Mouse (Mus musculus): ENCODE data around the gene Hsp90ab1. TPM values are rescaled to one million over a fixed set of nuclear protein-coding genes. Genes with fewer than 3 reads are reported as not detected.

Gene Hsp90ab1
- polyA plus RNA-seq, 1 experiment from 2014 or later, result 1,555 TPM

GRCm38 (mm10) chr17:45584096-45584896 is 11.2 kb upstream of the Hsp90ab1 start:
- no peak overlapping the region for H3K4me2 ChIP-seq
- peak overlapping the region; percentile 73 for H3K27ac ChIP-seq (replicated peaks)
- no peaks in the 10 kb centered on the region for H3K27me3 ChIP-seq
- peaks cover 25% of the 10 kb centered on the region for H3K4me1 ChIP-seq (replicated peaks)
- H3K9me3 ChIP-seq, result no peaks in the 10 kb centered on the region
- H3K36me3 ChIP-seq, result no peaks in the 10 kb centered on the region
- no peak overlapping the region for H3K4me3 ChIP-seq
- peak; percentile 78 for ATAC-seq (ENCODE audit: low FRiP score, low read depth)
- no peak overlapping the region for H3K9ac ChIP-seq
- 40% methylated on average over 12 of the region's 12 CpGs for WGBS

DNA sequence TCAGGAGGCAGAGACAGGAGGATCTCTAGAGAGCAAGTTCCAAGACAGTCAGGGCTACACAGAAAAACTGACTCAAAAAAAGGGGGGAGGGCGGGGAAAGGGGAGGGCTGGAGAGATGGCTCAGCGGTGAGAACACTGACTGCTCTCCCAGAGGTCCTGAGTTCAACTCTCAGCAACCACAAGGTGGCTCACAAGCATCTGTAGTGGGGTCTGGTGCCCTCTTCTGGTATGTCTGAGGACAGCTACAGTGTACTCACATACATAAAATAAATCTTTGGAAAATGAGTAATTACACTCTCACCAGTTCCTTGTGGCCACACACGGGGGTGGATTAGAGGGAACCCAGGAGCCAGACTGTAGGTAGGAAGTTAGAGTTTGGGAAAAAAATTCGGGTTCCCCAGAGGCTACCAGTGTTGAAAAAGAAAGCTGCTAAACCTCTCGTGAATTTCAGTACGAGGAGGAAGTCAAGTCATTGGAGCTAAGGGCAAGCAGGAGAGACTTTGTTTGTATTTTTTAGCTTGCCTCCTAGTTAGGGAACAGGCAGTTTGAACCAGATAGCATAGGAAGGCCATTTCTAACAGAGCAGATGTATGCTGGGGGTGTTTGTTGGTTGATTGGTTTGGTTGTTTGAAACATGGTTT is 9.8 kb upstream of the Hsp90ab1 start:
- 70% methylated on average over 6 of the region's 6 CpGs for WGBS
- Histone ChIP-seq H3K9me3 (no peaks in the 10 kb centered on the region), H3K4me1 (replicated peaks) (peaks cover 25% of the 10 kb centered on the region), H3K36me3 (no peaks in the 10 kb centered on the region), H3K9ac (no peak overlapping the region), H3K27me3 (no peaks in the 10 kb centered on the region), H3K4me3 (no peak overlapping the region), H3K4me2 (no peak overlapping the region), H3K27ac (replicated peaks) (no peak overlapping the region)
- no peak for ATAC-seq (ENCODE audit: low FRiP score, low read depth)

- no peaks in the 10 kb centered on the region for H3K36me3 ChIP-seq
- WGBS, result 92% methylated on average over 6 of the region's 6 CpGs
- H3K27me3 ChIP-seq, result no peaks in the 10 kb centered on the region
- H3K27ac ChIP-seq (replicated peaks), result no peak overlapping the region
- H3K4me1 ChIP-seq (replicated peaks), result peaks cover 25% of the 10 kb centered on the region
- H3K4me3 ChIP-seq, result no peak overlapping the region
- H3K9me3 ChIP-seq, result no peaks in the 10 kb centered on the region
- H3K9ac ChIP-seq, result no peak overlapping the region
- H3K4me2 ChIP-seq, result no peak overlapping the region
- no peak for ATAC-seq (ENCODE audit: low FRiP score, low read depth)
Measured at GRCm38 (mm10) chr17:45582188-45582587, 9.1 kb upstream of the Hsp90ab1 start.

DNA sequence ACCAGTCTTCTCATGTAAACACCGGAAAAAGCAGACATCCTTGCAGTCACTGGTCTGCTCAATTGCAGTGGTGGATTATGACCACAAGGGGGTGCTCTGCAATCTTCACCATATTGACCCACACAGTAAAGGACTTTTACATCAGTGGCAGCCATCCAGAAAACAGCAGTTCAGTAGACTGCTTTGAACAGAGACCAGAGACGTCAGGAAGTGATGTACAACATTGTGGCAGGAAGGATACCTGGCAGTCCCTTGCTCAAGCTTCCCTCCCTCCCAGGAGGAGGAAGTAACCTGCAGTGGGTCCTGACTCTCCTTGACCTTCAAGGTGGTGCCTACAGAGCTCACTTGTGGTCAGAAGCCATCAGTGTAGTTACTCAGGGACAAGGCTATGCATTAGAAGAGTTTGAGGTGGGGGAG is 8.5 kb upstream of the Hsp90ab1 start:
- Histone ChIP-seq H3K27ac (replicated peaks) (peak overlapping the region; percentile 1; the same call in 1 of the 2 replicates), H3K4me3 (no peak overlapping the region), H3K9me3 (no peaks in the 10 kb centered on the region), H3K9ac (no peak overlapping the region), H3K4me1 (replicated peaks) (peaks cover 25% of the 10 kb centered on the region), H3K36me3 (no peaks in the 10 kb centered on the region), H3K4me2 (no peak overlapping the region), H3K27me3 (no peaks in the 10 kb centered on the region)
- WGBS, result 8% methylated on average over 2 of the region's 2 CpGs
- no peak for ATAC-seq (ENCODE audit: low FRiP score, low read depth)

- no peak for ATAC-seq (ENCODE audit: low FRiP score, low read depth)
- Histone ChIP-seq H3K9ac (no peak overlapping the region), H3K27ac (replicated peaks) (peak overlapping the region; percentile 1; the same call in 1 of the 2 replicates), H3K4me3 (no peak overlapping the region), H3K27me3 (no peaks in the 10 kb centered on the region), H3K4me1 (replicated peaks) (peaks cover 25% of the 10 kb centered on the region), H3K36me3 (no peaks in the 10 kb centered on the region), H3K9me3 (no peaks in the 10 kb centered on the region), H3K4me2 (no peak overlapping the region)
- 38% methylated on average over 12 of the region's 12 CpGs for WGBS
Measured at GRCm38 (mm10) chr17:45580958-45581477, 7.9 kb upstream of the Hsp90ab1 start.

GRCm38 (mm10) chr17:45579554-45579953 is 6.5 kb upstream of the Hsp90ab1 start:
- H3K9ac ChIP-seq, result no peak overlapping the region
- no peaks in the 10 kb centered on the region for H3K27me3 ChIP-seq
- no peaks in the 10 kb centered on the region for H3K36me3 ChIP-seq
- no peak overlapping the region for H3K27ac ChIP-seq (replicated peaks)
- no peaks in the 10 kb centered on the region for H3K9me3 ChIP-seq
- 86% methylated on average over 4 of the region's 4 CpGs for WGBS
- peaks cover 19% of the 10 kb centered on the region for H3K4me1 ChIP-seq (replicated peaks)
- H3K4me3 ChIP-seq, result no peak overlapping the region
- ATAC-seq (ENCODE audit: low FRiP score, low read depth), result no peak
- H3K4me2 ChIP-seq, result no peak overlapping the region

DNA sequence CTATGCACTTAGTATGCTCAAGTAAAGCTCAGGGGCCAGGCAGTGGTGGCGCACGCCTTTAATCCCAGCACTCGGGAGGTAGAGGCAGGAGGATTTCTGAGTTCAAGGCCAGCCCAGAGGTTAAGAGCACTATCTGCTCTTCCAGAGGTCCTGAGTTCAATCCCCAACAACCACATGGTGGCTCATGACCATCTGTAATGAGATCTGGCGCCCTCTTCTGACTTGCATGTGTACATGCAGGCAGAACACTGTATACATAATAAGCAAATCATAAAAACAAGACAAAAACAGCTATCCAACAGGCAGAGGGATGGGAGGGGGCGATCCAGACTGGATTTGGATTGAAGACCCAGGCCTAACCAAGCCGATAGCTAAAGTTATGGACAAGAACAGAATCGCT is 5.8 kb upstream of the Hsp90ab1 start:
- H3K27me3 ChIP-seq, result no peaks in the 10 kb centered on the region
- no peak overlapping the region for H3K4me3 ChIP-seq
- H3K36me3 ChIP-seq, result no peaks in the 10 kb centered on the region
- no peak overlapping the region for H3K27ac ChIP-seq (replicated peaks)
- H3K4me1 ChIP-seq (replicated peaks), result peaks cover 18% of the 10 kb centered on the region
- no peaks in the 10 kb centered on the region for H3K9me3 ChIP-seq
- 77% methylated on average over 7 of the region's 7 CpGs for WGBS
- H3K4me2 ChIP-seq, result no peak overlapping the region
- H3K9ac ChIP-seq, result no peak overlapping the region
- ATAC-seq (ENCODE audit: low FRiP score, low read depth), result no peak

GRCm38 (mm10) chr17:45578242-45578641 is 5.2 kb upstream of the Hsp90ab1 start:
- WGBS, result 74% methylated on average over 5 of the region's 5 CpGs
- H3K4me1 ChIP-seq (replicated peaks), result peaks cover 18% of the 10 kb centered on the region
- ATAC-seq (ENCODE audit: low FRiP score, low read depth), result no peak
- no peaks in the 10 kb centered on the region for H3K36me3 ChIP-seq
- H3K9me3 ChIP-seq, result no peaks in the 10 kb centered on the region
- H3K4me3 ChIP-seq, result no peak overlapping the region
- H3K9ac ChIP-seq, result no peak overlapping the region
- H3K27ac ChIP-seq (replicated peaks), result no peak overlapping the region
- H3K27me3 ChIP-seq, result no peaks in the 10 kb centered on the region
- H3K4me2 ChIP-seq, result no peak overlapping the region

- Histone ChIP-seq H3K4me1 (replicated peaks) (peaks cover 28% of the 10 kb centered on the region), H3K36me3 (peaks cover 14% of the 10 kb centered on the region), H3K9ac (peak overlapping the region; percentile 84; the same call in 1 of the 2 replicates), H3K27ac (replicated peaks) (peak overlapping the region; percentile 99), H3K9me3 (no peaks in the 10 kb centered on the region), H3K27me3 (no peaks in the 10 kb centered on the region), H3K4me3 (peak overlapping the region; percentile 99; the same call in 1 of the 2 replicates), H3K4me2 (peak overlapping the region; percentile 83)
- ATAC-seq (ENCODE audit: low FRiP score, low read depth), result no peak
- 93% methylated on average over 8 of the region's 8 CpGs for WGBS
Measured at GRCm38 (mm10) chr17:45575123-45575897, 2.2 kb upstream of the Hsp90ab1 start.

DNA sequence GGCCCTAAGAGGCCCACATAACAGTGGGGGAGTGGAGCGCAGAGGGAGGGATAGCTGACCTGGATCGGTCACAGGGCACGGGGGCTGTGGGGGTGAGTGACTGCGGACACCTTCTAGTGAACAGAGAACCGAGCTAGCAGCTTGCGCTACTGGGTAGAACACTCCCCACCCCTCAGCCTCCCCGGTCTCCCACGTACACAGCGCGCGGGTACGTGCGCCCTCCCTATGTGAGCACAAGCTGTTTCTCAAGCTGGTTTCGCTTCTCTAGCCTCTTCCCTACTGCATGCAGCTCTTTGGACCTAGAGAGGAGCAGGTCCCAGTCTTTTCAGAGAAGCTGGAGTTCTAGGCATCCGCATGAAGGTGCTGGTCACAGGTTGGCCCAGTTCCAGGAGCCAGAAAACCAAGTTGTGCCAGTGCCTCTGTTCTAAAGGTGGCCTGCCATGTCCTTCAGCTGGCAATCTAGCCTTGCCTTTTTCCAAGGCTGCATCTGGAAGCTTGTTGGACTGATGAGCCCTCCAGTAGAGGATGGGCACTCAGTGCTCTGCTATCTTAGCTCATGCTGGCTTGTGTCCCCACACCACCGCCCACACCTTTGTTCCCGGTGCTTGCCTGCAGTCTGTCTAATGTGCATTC is 1.2 kb upstream of the Hsp90ab1 start:
- H3K4me1 ChIP-seq (replicated peaks), result peaks cover 38% of the 10 kb centered on the region
- H3K27ac ChIP-seq (replicated peaks), result peak overlapping the region; percentile 99
- no peaks in the 10 kb centered on the region for H3K9me3 ChIP-seq
- peak; percentile 68 for ATAC-seq (ENCODE audit: low FRiP score, low read depth)
- H3K9ac ChIP-seq, result peak overlapping the region; percentile 84
- H3K4me3 ChIP-seq, result peak overlapping the region; percentile 99
- H3K36me3 ChIP-seq, result peaks cover 25% of the 10 kb centered on the region
- 1% methylated on average over 17 of the region's 17 CpGs for WGBS
- peak overlapping the region; percentile 83 for H3K4me2 ChIP-seq
- H3K27me3 ChIP-seq, result no peaks in the 10 kb centered on the region

- under 1% methylated on average over 18 of the region's 18 CpGs for WGBS
- no peaks in the 10 kb centered on the region for H3K9me3 ChIP-seq
- peak overlapping the region; percentile 84 for H3K9ac ChIP-seq
- H3K27me3 ChIP-seq, result no peaks in the 10 kb centered on the region
- peak; percentile 71 for ATAC-seq (ENCODE audit: low FRiP score, low read depth)
- H3K36me3 ChIP-seq, result peaks cover 30% of the 10 kb centered on the region
- H3K4me1 ChIP-seq (replicated peaks), result peaks cover 41% of the 10 kb centered on the region
- peak overlapping the region; percentile 83 for H3K4me2 ChIP-seq
- peak overlapping the region; percentile 99 for H3K27ac ChIP-seq (replicated peaks)
- H3K4me3 ChIP-seq, result peak overlapping the region; percentile 99
Measured at GRCm38 (mm10) chr17:45573780-45574123, 681 bp upstream of the Hsp90ab1 start.

All from hindbrain, embryonic 15.5 days (tissue).